8 mouse cellular contexts compared by ENCODE assay signal in genomic region chrX:12128165-12129083, GRCm38 (mm10). TPM values are rescaled to one million over a fixed set of nuclear protein-coding genes. Genes with fewer than 3 reads are reported as not detected.
DNase-seq lines count a peak whose midpoint lies in the region; ATAC-seq lines count a peak whose summit lies in the region.

No protein-coding gene starts in this region.

- H3K4me3 ChIP-seq in heart, embryonic 15.5 days = peak overlapping the region; percentile 69
- peak overlapping the region; percentile 67 for H3K4me3 ChIP-seq in limb, embryonic 10.5 days
- peak overlapping the region; percentile 69 for H3K4me3 ChIP-seq in midbrain, embryonic 10.5 days

- peaks cover 71% of the 10 kb centered on the region for H3K27me3 ChIP-seq in heart, embryonic 15.5 days
- peaks cover 100% of the 10 kb centered on the region for H3K27me3 ChIP-seq in limb, embryonic 10.5 days (ENCODE audit: low read depth, poor library complexity, severe bottlenecking)
- peaks cover 100% of the 10 kb centered on the region for H3K27me3 ChIP-seq in midbrain, embryonic 10.5 days (ENCODE audit: low read depth, poor library complexity, severe bottlenecking)

- H3K27ac ChIP-seq in heart, embryonic 15.5 days = peak overlapping the region; percentile 90
- H3K27ac ChIP-seq in limb, embryonic 10.5 days = peak overlapping the region; percentile 97
- H3K27ac ChIP-seq in midbrain, embryonic 10.5 days (replicated peaks) = peak overlapping the region; percentile 97

- peak overlapping the region; percentile 78 for H3K9ac ChIP-seq in heart, embryonic 15.5 days

- no peaks in the 10 kb centered on the region for H3K36me3 ChIP-seq in heart, embryonic 15.5 days
- no peaks in the 10 kb centered on the region for H3K36me3 ChIP-seq in limb, embryonic 10.5 days
- no peaks in the 10 kb centered on the region for H3K36me3 ChIP-seq in midbrain, embryonic 10.5 days

- peaks cover 51% of the 10 kb centered on the region for H3K4me1 ChIP-seq in heart, embryonic 15.5 days (replicated peaks)
- H3K4me1 ChIP-seq in limb, embryonic 10.5 days = peaks cover 88% of the 10 kb centered on the region
- peaks cover 74% of the 10 kb centered on the region for H3K4me1 ChIP-seq in midbrain, embryonic 10.5 days

- peak; percentile 65 to 86 for DNase-seq in urinary bladder, postnatal 4 days (ENCODE audit: low spot score in 2 of 2)
- DNase-seq in urinary bladder, adult 18-20 months (ENCODE audit: low spot score in 2 of 2) = no peak
- peak; percentile 83 for DNase-seq in embryo, embryonic 11 days
- peak; percentile 75 for DNase-seq in limb, embryonic 10.5 days (ENCODE audit: low spot score)
- peak; percentile 74 for DNase-seq in midbrain, embryonic 10.5 days (ENCODE audit: low spot score)
- peak; percentile 51 to 54 for DNase-seq in thymus, adult 18-20 months

- ATAC-seq in heart, embryonic 15.5 days (replicated peaks; ENCODE audit: insufficient number of reproducible peaks, insufficient read depth, low FRiP score, low read depth) = peak; percentile 56; the same call in 1 of the 2 replicates
- ATAC-seq in erythroblast, adult 5-6 weeks (replicated peaks; ENCODE audit: low FRiP score, poor library complexity, severe bottlenecking) = no peak

- WGBS in heart, embryonic 15.5 days = 4% methylated on average over 43 of the region's 72 CpGs
- WGBS in limb, embryonic 10.5 days = 2% methylated on average over 44 of the region's 72 CpGs
- 3% methylated on average over 47 of the region's 72 CpGs for WGBS in midbrain, embryonic 10.5 days

- no peaks in the 10 kb centered on the region for H3K9me3 ChIP-seq in heart, embryonic 15.5 days (replicated peaks)
- no peaks in the 10 kb centered on the region for H3K9me3 ChIP-seq in limb, embryonic 10.5 days (replicated peaks)
- H3K9me3 ChIP-seq in midbrain, embryonic 10.5 days (replicated peaks) = no peaks in the 10 kb centered on the region

- peak overlapping the region; percentile 74 for H3K4me2 ChIP-seq in heart, embryonic 15.5 days

RNA-seq across cellular contexts. Expression of gene Bcor, which starts 31.7 kb away (rescaled TPM):
- polyA plus RNA-seq in heart, embryonic 15.5 days (2015; fragmentation: Nextera tagmentation; extraction: Ambion mirVana) = 11.7 and 14.9 TPM in 2 replicates
- 20.7 and 26.5 TPM in 2 replicates for polyA plus RNA-seq in limb, embryonic 10.5 days (2016; fragmentation: Nextera tagmentation; extraction: Ambion mirVana)
- polyA plus RNA-seq in midbrain, embryonic 10.5 days (2016; fragmentation: Nextera tagmentation; extraction: Ambion mirVana) = 17.9 and 22.4 TPM in 2 replicates
- 11.0 and 11.9 TPM in 2 replicates for total RNA-seq in erythroblast, adult 5-6 weeks (2015; ENCODE audit: low replicate concordance)
- 8.7 and 9.8 TPM in 2 replicates for total RNA-seq in erythroblast, adult 5-6 weeks (2017; ENCODE audit: low replicate concordance)

Comparison
In these comparisons a context has a peak if more than half of its experiments do, and no peak if none do; other contexts are left out.
1. DNase-seq: peak in urinary bladder, postnatal 4 days (2 of 2), embryo, embryonic 11 days (single experiment), limb, embryonic 10.5 days (single experiment), midbrain, embryonic 10.5 days (single experiment) and thymus, adult 18-20 months (2 of 2); none in urinary bladder, adult 18-20 months (0 of 2).
2. Peak in every context shown above with its lines, with median percentiles within 50 percentile points of each other: H3K27ac ChIP-seq and H3K4me3 ChIP-seq.